In the genomic region with DNA sequence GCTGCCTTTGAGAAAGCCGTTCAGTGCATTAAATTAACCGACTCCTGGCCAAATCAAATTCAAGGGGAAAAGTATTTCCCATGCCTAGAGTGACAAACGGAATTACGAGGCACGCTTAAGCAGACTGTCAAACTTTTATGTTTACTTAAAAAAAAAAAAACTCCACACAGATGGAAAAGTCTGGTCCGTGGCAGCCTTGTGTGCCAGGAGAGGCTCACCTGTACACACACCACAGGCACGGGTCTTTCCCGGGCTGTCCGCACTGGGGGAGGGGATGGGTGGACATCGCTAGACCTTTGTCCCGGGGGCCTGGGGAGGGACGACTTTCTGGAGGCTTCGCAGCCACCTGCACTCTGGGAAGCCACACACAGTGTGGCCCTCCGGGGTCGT, we compare ENCODE assay signal across 8 mouse cellular contexts. TPM values are rescaled to one million over a fixed set of nuclear protein-coding genes. Genes with fewer than 3 reads are reported as not detected.
DNase-seq lines count a peak whose midpoint lies in the region; ATAC-seq and TF ChIP-seq lines count a peak whose summit lies in the region.

No protein-coding gene starts in this region.

- no peak for TF ChIP-seq CTCF in C2C12 (IDR thresholded peaks at IDR 0.05; ENCODE audit: control insufficient read depth, insufficient read depth, insufficient read length)

- H3K4me3 ChIP-seq in C2C12 (ENCODE audit: insufficient read depth, poor library complexity, severe bottlenecking) = peak overlapping the region; percentile 68
- H3K4me3 ChIP-seq in forebrain, embryonic 11.5 days (ENCODE audit: low read depth, low read length) = peak overlapping the region; percentile 97
- peak overlapping the region; percentile 76 for H3K4me3 ChIP-seq in limb, embryonic 14.5 days (replicated peaks; ENCODE audit: low read length)
- H3K4me3 ChIP-seq in stomach, embryonic 14.5 days (ENCODE audit: low read depth, low read length) = peak overlapping the region; percentile 55

- H3K36me3 ChIP-seq in C2C12 (ENCODE audit: control insufficient read depth, insufficient read depth) = no peaks in the 10 kb centered on the region
- H3K36me3 ChIP-seq in forebrain, embryonic 11.5 days (ENCODE audit: control insufficient read depth, insufficient read depth, low read length) = no peaks in the 10 kb centered on the region
- peaks cover 6% of the 10 kb centered on the region; the same call in 1 of the 2 replicates for H3K36me3 ChIP-seq in limb, embryonic 14.5 days (ENCODE audit: control insufficient read depth, insufficient read depth, low read length)
- no peaks in the 10 kb centered on the region for H3K36me3 ChIP-seq in stomach, embryonic 14.5 days (ENCODE audit: control insufficient read depth, insufficient read depth, low read length)

- H3K27ac ChIP-seq in forebrain, embryonic 11.5 days (ENCODE audit: low read depth, low read length) = peak overlapping the region; percentile 97
- peak overlapping the region; percentile 99 for H3K27ac ChIP-seq in limb, embryonic 14.5 days (replicated peaks; ENCODE audit: low read depth, low read length)
- H3K27ac ChIP-seq in stomach, embryonic 14.5 days (ENCODE audit: low read length) = peak overlapping the region; percentile 96

- DNase-seq in embryo, embryonic 10.5 days (ENCODE audit: low spot score) = peak; percentile 69
- no peak for DNase-seq in embryo, embryonic 9.5 days (ENCODE audit: extremely low spot score)
- no peak for DNase-seq in forebrain, embryonic 11.5 days (ENCODE audit: low spot score)
- peak; percentile 7 for DNase-seq in limb, embryonic 14.5 days (ENCODE audit: low spot score)
- no peak for DNase-seq in adrenal gland, adult 8-10 months
- DNase-seq in gastrocnemius, adult 8-10 months (ENCODE audit: low spot score in 2 of 2) = no peak

- no peak for TF ChIP-seq POLR2A in limb, embryonic 14.5 days (IDR thresholded peaks at IDR 0.05; ENCODE audit: borderline replicate concordance, extremely low read depth, insufficient read depth, insufficient read length)

- H3ac ChIP-seq in C2C12 (ENCODE audit: control insufficient read depth, insufficient read length, low read depth) = peak overlapping the region; percentile 66

- peak overlapping the region; percentile 100 for H3K9ac ChIP-seq in forebrain, embryonic 11.5 days (ENCODE audit: low read length)
- H3K9ac ChIP-seq in limb, embryonic 14.5 days (ENCODE audit: low read depth, low read length, severe bottlenecking) = peak overlapping the region; percentile 100
- peak overlapping the region; percentile 100 for H3K9ac ChIP-seq in stomach, embryonic 14.5 days (replicated peaks; ENCODE audit: low read depth, low read length)

- ATAC-seq in forebrain, embryonic 11.5 days (replicated peaks; ENCODE audit: low FRiP score) = no peak; the same call in 1 of the 2 replicates
- ATAC-seq in limb, embryonic 14.5 days (ENCODE audit: low FRiP score, low read depth) = no peak
- no peak; the same call in 1 of the 2 replicates for ATAC-seq in stomach, embryonic 14.5 days (ENCODE audit: insufficient number of reproducible peaks, insufficient read depth, low FRiP score, low read depth)

- H3K4me1 ChIP-seq in forebrain, embryonic 11.5 days (replicated peaks; ENCODE audit: control insufficient read depth, insufficient read depth, low read length) = peaks cover 12% of the 10 kb centered on the region
- peaks cover 10% of the 10 kb centered on the region; the same call in 1 of the 2 replicates for H3K4me1 ChIP-seq in limb, embryonic 14.5 days (ENCODE audit: control insufficient read depth, insufficient read depth, low read length)
- peaks cover 22% of the 10 kb centered on the region for H3K4me1 ChIP-seq in stomach, embryonic 14.5 days (ENCODE audit: control insufficient read depth, insufficient read depth, low read length)

- H3K79me3 ChIP-seq in C2C12 (ENCODE audit: low read depth) = peaks cover 15% of the 10 kb centered on the region

- H3K27me3 ChIP-seq in C2C12 (ENCODE audit: control insufficient read depth, insufficient read depth, insufficient read length) = no peaks in the 10 kb centered on the region
- H3K27me3 ChIP-seq in forebrain, embryonic 11.5 days (ENCODE audit: control insufficient read depth, insufficient read depth, low read length) = no peaks in the 10 kb centered on the region
- no peaks in the 10 kb centered on the region for H3K27me3 ChIP-seq in limb, embryonic 14.5 days (ENCODE audit: control insufficient read depth, insufficient read depth, low read length)
- H3K27me3 ChIP-seq in stomach, embryonic 14.5 days (ENCODE audit: control insufficient read depth, insufficient read depth, low read length) = no peaks in the 10 kb centered on the region

- peak overlapping the region; percentile 99 for H3K4me2 ChIP-seq in forebrain, embryonic 11.5 days (ENCODE audit: low read depth, low read length, severe bottlenecking)
- H3K4me2 ChIP-seq in limb, embryonic 14.5 days (replicated peaks; ENCODE audit: low read depth, low read length, severe bottlenecking) = peak overlapping the region; percentile 97
- peak overlapping the region; percentile 96 for H3K4me2 ChIP-seq in stomach, embryonic 14.5 days (replicated peaks; ENCODE audit: low read depth, low read length)

- peaks cover 27% of the 10 kb centered on the region for H3K79me2 ChIP-seq in C2C12 (ENCODE audit: control insufficient read depth, insufficient read depth)

- WGBS in forebrain, embryonic 11.5 days = 1% methylated on average over 15 of the region's 15 CpGs
- WGBS in limb, embryonic 14.5 days = 2% methylated on average over 15 of the region's 15 CpGs
- WGBS in stomach, embryonic 14.5 days = under 1% methylated on average over 15 of the region's 15 CpGs

- no peaks in the 10 kb centered on the region for H3K9me3 ChIP-seq in forebrain, embryonic 11.5 days (ENCODE audit: control insufficient read depth, low read length)
- no peaks in the 10 kb centered on the region for H3K9me3 ChIP-seq in limb, embryonic 14.5 days (ENCODE audit: control insufficient read depth, low read length)
- no peaks in the 10 kb centered on the region; the same call in 1 of the 2 replicates for H3K9me3 ChIP-seq in stomach, embryonic 14.5 days (ENCODE audit: control insufficient read depth, low read depth, low read length)

TF ChIP-seq in C2C12, 6 proteins besides CTCF, POLR2A, EP300 and RAD21:
- TF ChIP-seq MAX (IDR thresholded peaks at IDR 0.05) (no peak), MYOG (IDR thresholded peaks at IDR 0.05; ENCODE audit: control insufficient read depth, extremely low read depth, insufficient read length) (no peak), CEBPB (IDR thresholded peaks at IDR 0.05; ENCODE audit: low read depth) (no peak), USF1 (IDR thresholded peaks at IDR 0.05; ENCODE audit: low read depth) (no peak), FOSL1 (IDR thresholded peaks at IDR 0.05; ENCODE audit: insufficient read depth, low read length, poor library complexity, severe bottlenecking) (no peak), MYOD1 (IDR thresholded peaks at IDR 0.05; ENCODE audit: control insufficient read depth, insufficient read length, low read depth) (no peak)

RNA-seq across cellular contexts. Expression of a gene that starts 0.6 kb away (rescaled TPM):
- 10.8 TPM for polyA plus RNA-seq in C2C12 (2012; fragmentation: generic; extraction: Trizol)
- 13.1 and 17.3 TPM in 2 replicates for polyA plus RNA-seq in forebrain, embryonic 11.5 days (2014; fragmentation: Nextera tagmentation; extraction: Ambion mirVana)
- 70.0 and 77.8 TPM in 2 replicates for polyA plus RNA-seq in limb, embryonic 14.5 days (2012; rRNA removed)
- polyA plus RNA-seq in limb, embryonic 14.5 days (2014; fragmentation: Nextera tagmentation; extraction: Ambion mirVana) = 11.0 and 12.9 TPM in 2 replicates
- 12.6 and 13.8 TPM in 2 replicates for polyA plus RNA-seq in stomach, embryonic 14.5 days (2014; fragmentation: Nextera tagmentation; extraction: Ambion mirVana)
- total RNA-seq in adrenal gland, adult 8-10 months (2022) = 10 to 100 TPM; 75.6 to 83.4 (median 77.1) TPM
- total RNA-seq in gastrocnemius, adult 8-10 months (2022) = 10 to 100 TPM; 13.2 to 16.5 (median 16.3) TPM

RNA-seq across cellular contexts. Expression of a gene that starts 31.2 kb away (rescaled TPM):
- polyA plus RNA-seq in C2C12 (2012; fragmentation: generic; extraction: Trizol) = not detected
- 2.3 and 2.7 TPM in 2 replicates for polyA plus RNA-seq in forebrain, embryonic 11.5 days (2014; fragmentation: Nextera tagmentation; extraction: Ambion mirVana)
- polyA plus RNA-seq in limb, embryonic 14.5 days (2012; rRNA removed) = 38.3 and 39.4 TPM in 2 replicates
- polyA plus RNA-seq in limb, embryonic 14.5 days (2014; fragmentation: Nextera tagmentation; extraction: Ambion mirVana) = 47.4 and 55.6 TPM in 2 replicates
- 77.5 and 78.3 TPM in 2 replicates for polyA plus RNA-seq in stomach, embryonic 14.5 days (2014; fragmentation: Nextera tagmentation; extraction: Ambion mirVana)
- total RNA-seq in adrenal gland, adult 8-10 months (2022) = 100 to 1,000 TPM; 128 to 457 (median 281) TPM
- under 1 TPM in 1 of 4 experiments, not detected in 3; 0.34 TPM for total RNA-seq in gastrocnemius, adult 8-10 months (2022)

RNA-seq across cellular contexts. Expression of a gene that starts 57.9 kb away (rescaled TPM):
- not detected for polyA plus RNA-seq in C2C12 (2012; fragmentation: generic; extraction: Trizol)
- not detected in 2 replicates for polyA plus RNA-seq in forebrain, embryonic 11.5 days (2014; fragmentation: Nextera tagmentation; extraction: Ambion mirVana)
- 2.3 and 2.7 TPM in 2 replicates for polyA plus RNA-seq in limb, embryonic 14.5 days (2012; rRNA removed)
- polyA plus RNA-seq in limb, embryonic 14.5 days (2014; fragmentation: Nextera tagmentation; extraction: Ambion mirVana) = 4.5 and 5.0 TPM in 2 replicates
- 0.07 TPM in 1 of 2 replicates, not detected in the other for polyA plus RNA-seq in stomach, embryonic 14.5 days (2014; fragmentation: Nextera tagmentation; extraction: Ambion mirVana)
- total RNA-seq in adrenal gland, adult 8-10 months (2022) = under 1 TPM in 2 of 4 experiments, not detected in 2; 0.12 to 0.18 TPM
- not detected for total RNA-seq in gastrocnemius, adult 8-10 months (2022)

Comparison
In these comparisons a context has a peak if more than half of its experiments do, and no peak if none do; other contexts are left out.
1. DNase-seq: peak in embryo, embryonic 10.5 days (single experiment) and limb, embryonic 14.5 days (single experiment); none in embryo, embryonic 9.5 days (single experiment), forebrain, embryonic 11.5 days (single experiment), adrenal gland, adult 8-10 months (single experiment) and gastrocnemius, adult 8-10 months (0 of 2).
2. RNA of a gene that starts 31.2 kb away (polyA plus RNA-seq): 77.5 to 78.3 TPM in stomach, embryonic 14.5 days and 38.3 to 55.6 TPM in limb, embryonic 14.5 days; 2.3 to 2.7 TPM in forebrain, embryonic 11.5 days and not detected in C2C12 (single experiment); every median in the first group is over 10 times any median in the second.
3. Peak in every context shown above with its lines, with median percentiles within 50 percentile points of each other: H3K4me3 ChIP-seq, H3K27ac ChIP-seq, H3K4me2 ChIP-seq and H3K9ac ChIP-seq.